Mouse (Mus musculus): ENCODE data around the gene Myo1a.

DNA sequence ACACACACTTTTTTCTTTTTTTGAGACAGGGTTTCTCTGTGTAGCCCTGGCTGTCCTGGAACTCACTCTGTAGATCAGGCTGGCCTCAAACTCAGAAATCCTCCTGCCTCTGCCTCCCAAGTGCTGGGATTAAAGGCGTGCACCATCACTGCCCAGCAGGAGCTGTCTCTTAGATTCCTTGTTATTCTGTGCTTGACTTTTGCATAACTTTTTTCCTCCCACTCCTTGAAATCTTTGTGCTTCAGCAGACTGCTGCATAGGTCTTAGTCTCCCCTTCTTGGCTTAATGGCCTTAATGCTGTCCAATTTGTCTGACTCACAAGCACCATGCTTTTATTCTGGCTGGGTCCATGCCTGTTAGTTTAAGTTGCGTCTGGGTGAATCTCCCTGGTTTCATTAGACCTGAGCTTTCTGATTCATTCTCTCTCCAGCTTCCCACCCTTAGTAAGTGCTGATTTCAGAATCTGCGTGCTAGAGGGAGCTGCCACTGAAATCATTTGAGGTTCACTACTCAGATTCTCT is 3.9 kb downstream of the Myo1a start:
- TF ChIP-seq CTCF (IDR thresholded peaks at IDR 0.05; ENCODE audit: control insufficient read depth, insufficient read depth, insufficient read length): no peak
- TF ChIP-seq MYOD1 (IDR thresholded peaks at IDR 0.05; ENCODE audit: control insufficient read depth, insufficient read length, low read depth): no peak
- no peak for TF ChIP-seq USF1 (IDR thresholded peaks at IDR 0.05; ENCODE audit: low read depth)
- no peak for TF ChIP-seq FOSL1 (IDR thresholded peaks at IDR 0.05; ENCODE audit: insufficient read depth, low read length, poor library complexity, severe bottlenecking)

Data from C2C12 (cell line).